Comparison of ENCODE assay signal across 24 mouse cellular contexts in genomic region chr1:187170361-187170760, GRCm38 (mm10). TPM values are rescaled to one million over a fixed set of nuclear protein-coding genes. Genes with fewer than 3 reads are reported as not detected.
DNase-seq lines count a peak whose midpoint lies in the region; ATAC-seq and TF ChIP-seq lines count a peak whose summit lies in the region.
"Had no signal": no experiment of that assay in that cellular context is flagged by ENCODE, and none has a peak within 500 bp of the region (broad histone marks: within the 10 kb centered on the region; RNA-seq: fewer than 3 reads in every experiment).

No protein-coding gene starts in this region.

- DNase-seq in MEL (ENCODE audit: low read depth, low spot score) (peak; percentile 41), MEL-GATA-1-ER (ENCODE audit: extremely low read depth, low read depth) (peak; percentile 66)
- DNase-seq in lung, adult 2 months: no peak
- no peak for DNase-seq in layer of hippocampus, postnatal 36 days
- DNase-seq in thymus, postnatal 36 days: no peak
- no peak for DNase-seq in urinary bladder, adult 2 months (ENCODE audit: low spot score)
- DNase-seq: adrenal gland, adult 2 months; adrenal gland, adult 8-10 months; adrenal gland, postnatal 10 days; adrenal gland, postnatal 14 days; adrenal gland, postnatal 25 days; adrenal gland, postnatal 36 days; B cell, adult 2 months; cerebellum, adult 11 months; cerebellum, adult 11-12 months; cerebellum, adult 18-20 months; cerebellum, adult 2 months had no signal

- no peaks in the 10 kb centered on the region for H3K79me2 ChIP-seq in MEL (ENCODE audit: control insufficient read depth, insufficient read depth, low read length, poor library complexity)

- no peak overlapping the region for H3K4me3 ChIP-seq in MEL (ENCODE audit: control insufficient read depth in 1 of 2, insufficient read depth in 1 of 2, low read depth in 2 of 2, low read length in 2 of 2)
- no peak overlapping the region for H3K4me3 ChIP-seq in lung, adult 2 months (replicated peaks; ENCODE audit: extremely low read depth, low read depth, low read length)

- no peak for TF ChIP-seq CTCF in MEL (IDR thresholded peaks at IDR 0.05 in 2 of 3, conservative IDR thresholded peaks at IDR 0.05 in 1 of 3; ENCODE audit: control insufficient read depth in 1 of 3, insufficient read depth in 1 of 3, low read depth in 2 of 3, low read length in 3 of 3, poor library complexity in 1 of 3, severe bottlenecking in 1 of 3)
- TF ChIP-seq CTCF in lung, adult 2 months (IDR thresholded peaks at IDR 0.05; ENCODE audit: insufficient read depth, low read length): no peak

- TF ChIP-seq EP300 in MEL (IDR thresholded peaks at IDR 0.05; ENCODE audit: low read depth in 1 of 2, low read length in 2 of 2): peak; percentile 31 to 42; a peak in 2 of 4 replicates

- TF ChIP-seq POLR2A in MEL (IDR thresholded peaks at IDR 0.05; ENCODE audit: control insufficient read depth in 1 of 2, insufficient read depth in 1 of 2, low read depth in 1 of 2, low read length in 2 of 2, poor library complexity in 1 of 2): no peak
- TF ChIP-seq POLR2A in lung, adult 2 months (IDR thresholded peaks at IDR 0.05; ENCODE audit: borderline replicate concordance, extremely low read depth, low read depth, low read length): no peak

- H3K27ac ChIP-seq in MEL (ENCODE audit: control insufficient read depth, low read depth, low read length): no peak overlapping the region

- TF ChIP-seq RAD21 in MEL (IDR thresholded peaks at IDR 0.05; ENCODE audit: low read depth, low read length): no peak

- 35% methylated on average over 3 of the region's 3 CpGs for WGBS in lung, adult 2 months

- no peaks in the 10 kb centered on the region for H3K4me1 ChIP-seq in MEL (ENCODE audit: control insufficient read depth in 1 of 2, insufficient read depth in 2 of 2, low read length in 2 of 2)
- no peaks in the 10 kb centered on the region for H3K4me1 ChIP-seq in lung, adult 2 months (ENCODE audit: control insufficient read depth, insufficient read depth, low read length)

- peak; percentile 68 for ATAC-seq in common myeloid progenitor, adult 5-6 weeks (replicated peaks; ENCODE audit: low read depth, poor library complexity, severe bottlenecking)
- peak; percentile 26 for ATAC-seq in megakaryocyte-erythroid progenitor cell, adult 5-6 weeks (replicated peaks; ENCODE audit: low FRiP score, low TSS enrichment, poor library complexity, severe bottlenecking)
- ATAC-seq: activated CD4-positive, CD25-positive, alpha-beta regulatory T cell, adult 4 months; CD4-positive, CD25-positive, alpha-beta regulatory T cell, adult 4 months; Patski had no signal

- H3K36me3 ChIP-seq in MEL (ENCODE audit: control insufficient read depth in 1 of 2, insufficient read depth in 2 of 2, low read length in 2 of 2): no peaks in the 10 kb centered on the region; a peak in 1 of 4 replicates
- H3K36me3 ChIP-seq: G1E had no signal

- no peaks in the 10 kb centered on the region for H3K9me3 ChIP-seq in MEL (replicated peaks; ENCODE audit: insufficient read depth, low read length)
- H3K9me3 ChIP-seq: G1E had no signal

- no peaks in the 10 kb centered on the region for H3K27me3 ChIP-seq in MEL (ENCODE audit: control insufficient read depth in 1 of 2, insufficient read depth in 2 of 2, low read length in 2 of 2)
- H3K27me3 ChIP-seq: CH12.LX, Patski had no signal

- no peak overlapping the region for H3K9ac ChIP-seq in MEL (ENCODE audit: control insufficient read depth, low read depth, low read length, poor library complexity, severe bottlenecking)

TF ChIP-seq in MEL, 35 proteins besides CTCF, POLR2A, EP300 and RAD21:
- TF ChIP-seq GATA1 (IDR thresholded peaks at IDR 0.05; ENCODE audit: low read depth, low read length) (peak; percentile 49), RCOR1 (IDR thresholded peaks at IDR 0.05; ENCODE audit: low read depth, low read length) (no peak), ZNF384 (IDR thresholded peaks at IDR 0.05; ENCODE audit: low read depth, low read length) (peak; percentile 89)

RNA-seq across cellular contexts. Expression of gene Spata17, which starts 44.9 kb away (rescaled TPM):
- total RNA-seq in MEL (2012; rRNA removed): not detected in 2 replicates
- under 1 TPM in 1 of 2 experiments, not detected in 1; 0.13 TPM for polyA plus RNA-seq in MEL (2012; ENCODE audit: insufficient read depth in 1 of 2, insufficient read length in 2 of 2, low read depth in 1 of 2, low replicate concordance in 2 of 2, missing spikeins in 1 of 2)
- 0.64 TPM in 1 of 2 replicates, not detected in the other for total RNA-seq in common myeloid progenitor, adult 5-6 weeks (2017)
- total RNA-seq in megakaryocyte-erythroid progenitor cell, adult 5-6 weeks (2014; fragmentation: Nextera tagmentation): 0.32 and 0.44 TPM in 2 replicates
- total RNA-seq in megakaryocyte-erythroid progenitor cell, adult 5-6 weeks (2017): not detected in 2 replicates
- polyA plus RNA-seq in lung, adult 2 months (2012; rRNA removed): 2.5 and 2.8 TPM in 2 replicates
- under 1 TPM; 0.61 to 0.67 TPM for total RNA-seq in layer of hippocampus, postnatal 36 days (2021)
- 0.18 TPM in 1 of 2 replicates, not detected in the other for polyA plus RNA-seq in urinary bladder, adult 2 months (2012; rRNA removed)
- total RNA-seq: CH12.LX had no signal
- polyA plus RNA-seq: CD4-positive, CD25-positive, alpha-beta regulatory T cell, adult 4 months; G1E had no signal

RNA-seq across cellular contexts. Expression of gene Gpatch2, which starts 44.9 kb away (rescaled TPM):
- total RNA-seq in MEL (2012; rRNA removed): 11.8 and 14.5 TPM in 2 replicates
- 10 to 100 TPM in 1 of 2 experiments, not detected in 1; 15.3 TPM for polyA plus RNA-seq in MEL (2012; ENCODE audit: insufficient read depth in 1 of 2, insufficient read length in 2 of 2, low read depth in 1 of 2, low replicate concordance in 2 of 2, missing spikeins in 1 of 2)
- 33.6 and 38.7 TPM in 2 replicates for total RNA-seq in common myeloid progenitor, adult 5-6 weeks (2017)
- 14.2 and 21.7 TPM in 2 replicates for total RNA-seq in megakaryocyte-erythroid progenitor cell, adult 5-6 weeks (2014; fragmentation: Nextera tagmentation)
- 20.7 and 27.2 TPM in 2 replicates for total RNA-seq in megakaryocyte-erythroid progenitor cell, adult 5-6 weeks (2017)
- 6.6 and 9.9 TPM in 2 replicates for polyA plus RNA-seq in lung, adult 2 months (2012; rRNA removed)
- 10 to 100 TPM; 21.9 to 23.4 TPM for total RNA-seq in layer of hippocampus, postnatal 36 days (2021)
- polyA plus RNA-seq in urinary bladder, adult 2 months (2012; rRNA removed): 12.6 and 14.3 TPM in 2 replicates

Comparison
In these comparisons a context has a peak if more than half of its experiments do, and no peak if none do; other contexts are left out.
1. DNase-seq: peak in MEL (single experiment) and MEL-GATA-1-ER (single experiment); none in lung, adult 2 months (single experiment), layer of hippocampus, postnatal 36 days (0 of 2), thymus, postnatal 36 days (0 of 2) and urinary bladder, adult 2 months (single experiment).